Mouse (Mus musculus): Measurements from ENCODE around the gene Dtnb. TPM values are rescaled to one million over a fixed set of nuclear protein-coding genes. Genes with fewer than 3 reads are reported as not detected.
A peak's percentile ranks its signal among the peaks of the same experiment; 100 is the strongest.

Dtnb gene
- total and polyA plus RNA-seq, 2 experiments from 2014 or later = 4.7 to 25.5 TPM

- Histone ChIP-seq H3K4me3 (ENCODE audit: low read depth, low read length) (no peak overlapping the region), H3K36me3 (replicated peaks; ENCODE audit: control insufficient read depth, insufficient read depth, low read length) (no peaks in the 10 kb centered on the region), H3K27me3 (ENCODE audit: control insufficient read depth, insufficient read depth, low read length) (no peaks in the 10 kb centered on the region), H3K4me1 (ENCODE audit: control insufficient read depth, insufficient read depth) (no peaks in the 10 kb centered on the region), H3K9me3 (replicated peaks; ENCODE audit: control insufficient read depth, low read length) (no peaks in the 10 kb centered on the region), H3K4me2 (ENCODE audit: low read depth, low read length) (peak overlapping the region; percentile 73), H3K9ac (replicated peaks; ENCODE audit: low read depth, low read length) (no peak overlapping the region), H3K27ac (ENCODE audit: low read depth) (no peak overlapping the region)
- no peak for TF ChIP-seq CTCF (IDR thresholded peaks at IDR 0.05; ENCODE audit: low read depth)
- no peak for TF ChIP-seq EP300 (IDR thresholded peaks at IDR 0.05; ENCODE audit: low read depth)
- 48% methylated on average over 6 of the region's 6 CpGs for WGBS
- DNase-seq (ENCODE audit: low spot score) (no peak), ATAC-seq (ENCODE audit: insufficient read depth, low read depth) (no peak)
Observed at GRCm38 (mm10) chr12:3573410-3573809, 1.2 kb downstream of the Dtnb start.

- Histone ChIP-seq H3K4me1 (ENCODE audit: control insufficient read depth, insufficient read depth) (no peaks in the 10 kb centered on the region), H3K36me3 (replicated peaks; ENCODE audit: control insufficient read depth, insufficient read depth, low read length) (no peaks in the 10 kb centered on the region), H3K27me3 (ENCODE audit: control insufficient read depth, insufficient read depth, low read length) (no peaks in the 10 kb centered on the region), H3K27ac (ENCODE audit: low read depth) (no peak overlapping the region), H3K9ac (replicated peaks; ENCODE audit: low read depth, low read length) (no peak overlapping the region), H3K4me2 (ENCODE audit: low read depth, low read length) (no peak overlapping the region), H3K4me3 (ENCODE audit: low read depth, low read length) (no peak overlapping the region), H3K9me3 (replicated peaks; ENCODE audit: control insufficient read depth, low read length) (no peaks in the 10 kb centered on the region)
- WGBS = 91% methylated on average over 4 of the region's 4 CpGs
- ATAC-seq (ENCODE audit: insufficient read depth, low read depth) (no peak), DNase-seq (ENCODE audit: low spot score) (no peak)
- TF ChIP-seq CTCF (IDR thresholded peaks at IDR 0.05; ENCODE audit: low read depth) (no peak), EP300 (IDR thresholded peaks at IDR 0.05; ENCODE audit: low read depth) (no peak)
Observed at GRCm38 (mm10) chr12:3574670-3575069, 2.5 kb downstream of the Dtnb start.

- Histone ChIP-seq H3K9me3 (replicated peaks; ENCODE audit: control insufficient read depth, low read length) (no peaks in the 10 kb centered on the region), H3K9ac (replicated peaks; ENCODE audit: low read depth, low read length) (no peak overlapping the region), H3K4me3 (ENCODE audit: low read depth, low read length) (no peak overlapping the region), H3K27me3 (ENCODE audit: control insufficient read depth, insufficient read depth, low read length) (no peaks in the 10 kb centered on the region), H3K27ac (ENCODE audit: low read depth) (no peak overlapping the region), H3K36me3 (replicated peaks; ENCODE audit: control insufficient read depth, insufficient read depth, low read length) (no peaks in the 10 kb centered on the region), H3K4me2 (ENCODE audit: low read depth, low read length) (no peak overlapping the region), H3K4me1 (ENCODE audit: control insufficient read depth, insufficient read depth) (no peaks in the 10 kb centered on the region)
- no peak for ATAC-seq (ENCODE audit: insufficient read depth, low read depth)
- WGBS = 61% methylated on average over 2 of the region's 2 CpGs
- no peak for DNase-seq (ENCODE audit: low spot score)
- no peak for TF ChIP-seq EP300 (IDR thresholded peaks at IDR 0.05; ENCODE audit: low read depth)
- TF ChIP-seq CTCF (IDR thresholded peaks at IDR 0.05; ENCODE audit: low read depth) = no peak
Observed at GRCm38 (mm10) chr12:3579958-3580530, 7.9 kb downstream of the Dtnb start.

DNA sequence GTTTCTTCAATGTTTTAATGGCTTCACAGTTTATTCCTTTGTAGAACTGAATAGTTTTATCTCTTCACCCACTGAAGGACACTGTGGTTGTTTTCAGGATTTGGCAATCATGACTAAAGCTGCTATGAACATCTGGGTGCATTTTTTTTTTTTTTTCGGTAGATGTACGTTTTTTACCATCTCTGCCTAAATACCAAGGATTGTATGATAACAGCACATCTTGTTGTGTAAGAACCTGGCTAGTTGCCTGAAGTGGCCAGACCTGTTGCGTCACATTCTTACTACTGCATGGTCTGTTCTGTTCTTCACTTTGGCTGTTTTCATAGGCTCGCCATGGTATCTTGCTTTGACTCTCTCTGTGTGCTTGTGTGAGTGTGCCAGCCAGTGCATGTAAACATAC lies 10.4 kb downstream of the Dtnb start:
- H3K9me3 ChIP-seq (replicated peaks; ENCODE audit: control insufficient read depth, low read length) = no peaks in the 10 kb centered on the region
- ATAC-seq (ENCODE audit: insufficient read depth, low read depth) (no peak), DNase-seq (ENCODE audit: low spot score) (no peak)
- no peaks in the 10 kb centered on the region for H3K4me1 ChIP-seq (ENCODE audit: control insufficient read depth, insufficient read depth)
- 78% methylated on average over 4 of the region's 4 CpGs for WGBS
- no peaks in the 10 kb centered on the region for H3K36me3 ChIP-seq (replicated peaks; ENCODE audit: control insufficient read depth, insufficient read depth, low read length)
- H3K27ac ChIP-seq (ENCODE audit: low read depth) = no peak overlapping the region
- H3K27me3 ChIP-seq (ENCODE audit: control insufficient read depth, insufficient read depth, low read length) = no peaks in the 10 kb centered on the region
- no peak for TF ChIP-seq EP300 (IDR thresholded peaks at IDR 0.05; ENCODE audit: low read depth)
- no peak for TF ChIP-seq CTCF (IDR thresholded peaks at IDR 0.05; ENCODE audit: low read depth)
- no peak overlapping the region for H3K9ac ChIP-seq (replicated peaks; ENCODE audit: low read depth, low read length)
- no peak overlapping the region for H3K4me2 ChIP-seq (ENCODE audit: low read depth, low read length)
- H3K4me3 ChIP-seq (ENCODE audit: low read depth, low read length) = no peak overlapping the region

GRCm38 (mm10) chr12:3585525-3585924 lies 13.3 kb downstream of the Dtnb start:
- TF ChIP-seq EP300 (IDR thresholded peaks at IDR 0.05; ENCODE audit: low read depth) = no peak
- no peak for TF ChIP-seq CTCF (IDR thresholded peaks at IDR 0.05; ENCODE audit: low read depth)
- no peaks in the 10 kb centered on the region for H3K27me3 ChIP-seq (ENCODE audit: control insufficient read depth, insufficient read depth, low read length)
- no peaks in the 10 kb centered on the region for H3K9me3 ChIP-seq (replicated peaks; ENCODE audit: control insufficient read depth, low read length)
- DNase-seq (ENCODE audit: low spot score) (no peak), ATAC-seq (ENCODE audit: insufficient read depth, low read depth) (no peak)
- H3K9ac ChIP-seq (replicated peaks; ENCODE audit: low read depth, low read length) = no peak overlapping the region
- H3K27ac ChIP-seq (ENCODE audit: low read depth) = no peak overlapping the region
- 63% methylated on average over 4 of the region's 4 CpGs for WGBS
- no peak overlapping the region for H3K4me3 ChIP-seq (ENCODE audit: low read depth, low read length)
- no peaks in the 10 kb centered on the region for H3K4me1 ChIP-seq (ENCODE audit: control insufficient read depth, insufficient read depth)
- H3K4me2 ChIP-seq (ENCODE audit: low read depth, low read length) = no peak overlapping the region
- no peaks in the 10 kb centered on the region for H3K36me3 ChIP-seq (replicated peaks; ENCODE audit: control insufficient read depth, insufficient read depth, low read length)

DNA sequence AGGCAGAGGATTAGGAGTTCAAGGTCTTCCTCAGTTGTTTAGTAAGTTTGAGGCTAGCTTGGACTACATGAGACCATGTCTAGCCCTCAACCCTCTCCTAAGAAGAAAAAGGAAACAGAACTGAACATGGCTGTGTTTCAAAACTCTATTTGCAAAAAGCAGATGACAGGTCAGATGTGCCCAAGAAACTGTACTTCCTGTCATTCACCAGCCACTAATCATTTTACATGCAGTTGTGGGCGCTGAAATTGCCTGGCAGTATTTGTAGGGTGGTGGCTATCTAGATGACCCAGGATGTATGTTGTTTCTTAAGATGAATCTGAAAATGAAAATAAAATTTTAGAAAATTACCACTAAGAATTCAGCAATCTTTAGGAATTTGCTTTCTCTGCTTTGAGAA lies 14.8 kb downstream of the Dtnb start:
- no peaks in the 10 kb centered on the region for H3K27me3 ChIP-seq (ENCODE audit: control insufficient read depth, insufficient read depth, low read length)
- DNase-seq (ENCODE audit: low spot score) (no peak), ATAC-seq (ENCODE audit: insufficient read depth, low read depth) (no peak)
- H3K4me1 ChIP-seq (ENCODE audit: control insufficient read depth, insufficient read depth) = no peaks in the 10 kb centered on the region
- H3K27ac ChIP-seq (ENCODE audit: low read depth) = no peak overlapping the region
- H3K36me3 ChIP-seq (replicated peaks; ENCODE audit: control insufficient read depth, insufficient read depth, low read length) = no peaks in the 10 kb centered on the region
- no peak overlapping the region for H3K9ac ChIP-seq (replicated peaks; ENCODE audit: low read depth, low read length)
- H3K4me3 ChIP-seq (ENCODE audit: low read depth, low read length) = no peak overlapping the region
- H3K4me2 ChIP-seq (ENCODE audit: low read depth, low read length) = no peak overlapping the region
- WGBS = 76% methylated on average over 1 of the region's 1 CpGs
- H3K9me3 ChIP-seq (replicated peaks; ENCODE audit: control insufficient read depth, low read length) = no peaks in the 10 kb centered on the region
- TF ChIP-seq CTCF (IDR thresholded peaks at IDR 0.05; ENCODE audit: low read depth) = no peak
- TF ChIP-seq EP300 (IDR thresholded peaks at IDR 0.05; ENCODE audit: low read depth) = no peak

Measured in heart, postnatal 0 days (tissue).